Mouse (Mus musculus) lung, embryonic 14.5 days (tissue): ENCODE results near the gene Anks1b. TPM values are rescaled to one million over a fixed set of nuclear protein-coding genes. Genes with fewer than 3 reads are reported as not detected.

Experiments used
- ATAC-seq: fragments of 200-750 bp; cut with Nextera tagmentation; 2 replicates; pipeline ENCODE4 v1.8.0; 2017; ENCODE audit warnings: mild to moderate bottlenecking, moderate TSS enrichment, moderate library complexity; ENCODE audit not compliant: insufficient read depth
- DNase-seq: peaks from one replicate; pipeline ENCODE4 v3.0.0-alpha.2; 2015
- H3K27ac ChIP-seq: fragments of 300-500 bp; sonication (generic); 2 replicates; pipeline ENCODE4 v1.5.1; 2014; ENCODE audit warnings: low read depth, mild to moderate bottlenecking, moderate library complexity
- H3K27me3 ChIP-seq: fragments of 300-500 bp; sonication (generic); 2 replicates; pipeline ENCODE4 v1.6.1; 2014; ENCODE audit warnings: low read length, control low read depth; ENCODE audit not compliant: insufficient read depth
- H3K36me3 ChIP-seq: fragments of 300-500 bp; sonication (generic); 2 replicates; pipeline ENCODE4 v1.6.1; 2014; ENCODE audit warnings: control low read depth; ENCODE audit not compliant: insufficient read depth
- H3K4me1 ChIP-seq: fragments of 300-500 bp; sonication (generic); 2 replicates; pipeline ENCODE4 v1.6.1; 2014; ENCODE audit warnings: antibody characterized with exemption, control low read depth; ENCODE audit not compliant: insufficient read depth
- H3K4me2 ChIP-seq: fragments of 300-500 bp; sonication (generic); 2 replicates; pipeline ENCODE4 v1.6.1; 2014; ENCODE audit warnings: mild to moderate bottlenecking
- H3K4me3 ChIP-seq: fragments of 300-500 bp; sonication (generic); 2 replicates; pipeline ENCODE4 v1.5.1; 2014; ENCODE audit warnings: low read depth, low read length
- H3K9ac ChIP-seq: fragments of 300-500 bp; sonication (generic); 2 replicates; pipeline ENCODE4 v1.6.1; 2014
- H3K9me3 ChIP-seq: fragments of 300-500 bp; sonication (generic); 2 replicates; pipeline ENCODE4 v1.6.1; 2016; ENCODE audit warnings: low read depth, low read length, control low read depth
- CTCF ChIP-seq: IDR thresholded peaks from 2 replicates; pipeline ENCODE4 v1.5.1; 2016; ENCODE audit warnings: antibody characterized with exemption, low read depth
- WGBS: fragments of 180-500 bp; shearing (Covaris S2); extraction: QIAGEN DNeasy Blood & Tissue Kit; methylation state at CpG from one replicate; pipeline ENCODE4 v1.1.7; 2014; 5-methylcytosine and 5-hydroxymethylcytosine counted together
- polyA plus RNA-seq: library from polyadenylated mRNA; unstranded; fragments of >200 nt; fragmentation: Nextera tagmentation; extraction: Ambion mirVana; gene quantifications from 2 replicates; pipeline ENCODE4 v1.2.1, GENCODE M21; 2014

Gene Anks1b
- polyA plus RNA-seq, 1 experiment from 2014 or later: 1.2 TPM

GRCm38 (mm10) chr10:90874166-90874565, 1000.9 kb downstream of the Anks1b start:
- no peak overlapping the region for H3K9ac ChIP-seq
- no peak for TF ChIP-seq CTCF
- no peak for ATAC-seq
- no peak overlapping the region for H3K27ac ChIP-seq
- no peaks in the 10 kb centered on the region for H3K9me3 ChIP-seq
- no peak for DNase-seq
- no peaks in the 10 kb centered on the region for H3K27me3 ChIP-seq
- H3K4me1 ChIP-seq: no peaks in the 10 kb centered on the region
- no peak overlapping the region for H3K4me2 ChIP-seq
- no peak overlapping the region for H3K4me3 ChIP-seq
- 70% methylated on average over 3 of the region's 3 CpGs for WGBS
- no peaks in the 10 kb centered on the region for H3K36me3 ChIP-seq

- ATAC-seq: no peak
- DNase-seq: peak; percentile 78
- no peaks in the 10 kb centered on the region for H3K4me1 ChIP-seq
- no peak overlapping the region for H3K4me3 ChIP-seq
- H3K9me3 ChIP-seq: no peaks in the 10 kb centered on the region
- H3K4me2 ChIP-seq: no peak overlapping the region
- H3K9ac ChIP-seq: no peak overlapping the region
- WGBS: 25% methylated on average over 8 of the region's 8 CpGs
- no peak for TF ChIP-seq CTCF
- no peak overlapping the region for H3K27ac ChIP-seq
- no peaks in the 10 kb centered on the region for H3K27me3 ChIP-seq
- no peaks in the 10 kb centered on the region for H3K36me3 ChIP-seq
Measured at GRCm38 (mm10) chr10:90880854-90881560, 1007.7 kb downstream of the Anks1b start.

GRCm38 (mm10) chr10:90889566-90889965, 1016.3 kb downstream of the Anks1b start:
- Histone ChIP-seq H3K4me1 (no peaks in the 10 kb centered on the region), H3K4me3 (no peak overlapping the region), H3K27ac (no peak overlapping the region), H3K9ac (no peak overlapping the region), H3K9me3 (no peaks in the 10 kb centered on the region), H3K4me2 (no peak overlapping the region), H3K27me3 (no peaks in the 10 kb centered on the region), H3K36me3 (no peaks in the 10 kb centered on the region)
- WGBS: 66% methylated on average over 5 of the region's 5 CpGs
- ATAC-seq (no peak), DNase-seq (peak; percentile 4)
- TF ChIP-seq CTCF: no peak

- Histone ChIP-seq H3K4me3 (no peak overlapping the region), H3K27me3 (no peaks in the 10 kb centered on the region), H3K4me2 (no peak overlapping the region), H3K36me3 (no peaks in the 10 kb centered on the region), H3K27ac (no peak overlapping the region), H3K9me3 (no peaks in the 10 kb centered on the region), H3K9ac (no peak overlapping the region), H3K4me1 (no peaks in the 10 kb centered on the region)
- DNase-seq: no peak
- TF ChIP-seq CTCF: no peak
- ATAC-seq: no peak
- WGBS: 77% methylated on average over 11 of the region's 11 CpGs
Measured at GRCm38 (mm10) chr10:90892728-90893127, 1019.4 kb downstream of the Anks1b start.

GRCm38 (mm10) chr10:90897894-90898293, 1024.6 kb downstream of the Anks1b start:
- TF ChIP-seq CTCF: no peak
- WGBS: 56% methylated on average over 3 of the region's 3 CpGs
- Histone ChIP-seq H3K4me3 (no peak overlapping the region), H3K9ac (no peak overlapping the region), H3K9me3 (no peaks in the 10 kb centered on the region), H3K4me2 (no peak overlapping the region), H3K4me1 (no peaks in the 10 kb centered on the region), H3K27me3 (no peaks in the 10 kb centered on the region), H3K27ac (no peak overlapping the region), H3K36me3 (no peaks in the 10 kb centered on the region)
- ATAC-seq (no peak), DNase-seq (no peak)

- ATAC-seq (no peak), DNase-seq (no peak)
- Histone ChIP-seq H3K9ac (no peak overlapping the region), H3K4me2 (no peak overlapping the region), H3K9me3 (no peaks in the 10 kb centered on the region), H3K4me3 (no peak overlapping the region), H3K27ac (no peak overlapping the region), H3K36me3 (no peaks in the 10 kb centered on the region), H3K27me3 (no peaks in the 10 kb centered on the region), H3K4me1 (no peaks in the 10 kb centered on the region)
- TF ChIP-seq CTCF: no peak
Measured at GRCm38 (mm10) chr10:90904185-90904584, 1030.9 kb downstream of the Anks1b start.

GRCm38 (mm10) chr10:90907381-90907780, 1034.1 kb downstream of the Anks1b start:
- no peak for TF ChIP-seq CTCF
- DNase-seq (no peak), ATAC-seq (no peak)
- Histone ChIP-seq H3K27ac (no peak overlapping the region), H3K27me3 (no peaks in the 10 kb centered on the region), H3K36me3 (no peaks in the 10 kb centered on the region), H3K9me3 (no peaks in the 10 kb centered on the region), H3K4me3 (no peak overlapping the region), H3K9ac (no peak overlapping the region), H3K4me2 (no peak overlapping the region), H3K4me1 (no peaks in the 10 kb centered on the region)
- 68% methylated on average over 8 of the region's 8 CpGs for WGBS
